Mouse (Mus musculus): ENCODE results near the gene St3gal3. TPM values are rescaled to one million over a fixed set of nuclear protein-coding genes. Genes with fewer than 3 reads are reported as not detected.

St3gal3 gene
- polyA plus RNA-seq, 1 experiment from 2014 or later, result 2.5 TPM

GRCm38 (mm10) chr4:118123030-118123704, 11.5 kb downstream of the St3gal3 start:
- peaks cover 17% of the 10 kb centered on the region for H3K4me1 ChIP-seq (ENCODE audit: control insufficient read depth, low read depth, low read length)
- WGBS (ENCODE audit: insufficient replicate concordance), result 61% methylated on average over 14 of the region's 14 CpGs
- no peaks in the 10 kb centered on the region for H3K36me3 ChIP-seq (ENCODE audit: control insufficient read depth, insufficient read depth)
- H3K4me3 ChIP-seq (ENCODE audit: low read depth, low read length), result no peak overlapping the region
- no peak overlapping the region for H3K9ac ChIP-seq (ENCODE audit: low read depth, low read length)
- H3K4me2 ChIP-seq (ENCODE audit: low read depth, low read length), result no peak overlapping the region
- ATAC-seq (ENCODE audit: low read depth), result peak; percentile 77
- H3K27ac ChIP-seq (ENCODE audit: low read length), result peak overlapping the region; percentile 77
- H3K9me3 ChIP-seq (replicated peaks; ENCODE audit: control insufficient read depth, low read length), result no peaks in the 10 kb centered on the region
- no peaks in the 10 kb centered on the region for H3K27me3 ChIP-seq (ENCODE audit: control insufficient read depth, insufficient read depth, low read depth, low read length)

GRCm38 (mm10) chr4:118122078-118122477, 12.6 kb downstream of the St3gal3 start:
- peak; percentile 81 for ATAC-seq (ENCODE audit: low read depth)

GRCm38 (mm10) chr4:118117565-118117964, 17.1 kb downstream of the St3gal3 start:
- H3K27me3 ChIP-seq (ENCODE audit: control insufficient read depth, insufficient read depth, low read depth, low read length), result no peaks in the 10 kb centered on the region
- 69% methylated on average over 10 of the region's 10 CpGs for WGBS (ENCODE audit: insufficient replicate concordance)
- no peak for ATAC-seq (ENCODE audit: low read depth)
- no peaks in the 10 kb centered on the region for H3K36me3 ChIP-seq (ENCODE audit: control insufficient read depth, insufficient read depth)
- peaks cover 6% of the 10 kb centered on the region for H3K4me1 ChIP-seq (ENCODE audit: control insufficient read depth, low read depth, low read length)
- no peak overlapping the region for H3K9ac ChIP-seq (ENCODE audit: low read depth, low read length)
- H3K27ac ChIP-seq (ENCODE audit: low read length), result no peak overlapping the region
- H3K9me3 ChIP-seq (replicated peaks; ENCODE audit: control insufficient read depth, low read length), result no peaks in the 10 kb centered on the region
- no peak overlapping the region for H3K4me3 ChIP-seq (ENCODE audit: low read depth, low read length)
- no peak overlapping the region for H3K4me2 ChIP-seq (ENCODE audit: low read depth, low read length)

More at GRCm38 (mm10) chr4:118122078-118122477, 12.6 kb downstream of the St3gal3 start:
- Histone ChIP-seq H3K27me3 (ENCODE audit: control insufficient read depth, insufficient read depth, low read depth, low read length) (no peaks in the 10 kb centered on the region), H3K27ac (ENCODE audit: low read length) (peak overlapping the region; percentile 77), H3K9me3 (replicated peaks; ENCODE audit: control insufficient read depth, low read length) (no peaks in the 10 kb centered on the region), H3K9ac (ENCODE audit: low read depth, low read length) (no peak overlapping the region), H3K4me1 (ENCODE audit: control insufficient read depth, low read depth, low read length) (peaks cover 15% of the 10 kb centered on the region), H3K4me2 (ENCODE audit: low read depth, low read length) (no peak overlapping the region), H3K36me3 (ENCODE audit: control insufficient read depth, insufficient read depth) (no peaks in the 10 kb centered on the region), H3K4me3 (ENCODE audit: low read depth, low read length) (no peak overlapping the region)
- WGBS (ENCODE audit: insufficient replicate concordance), result 65% methylated on average over 10 of the region's 10 CpGs

GRCm38 (mm10) chr4:118116098-118116497, 18.6 kb downstream of the St3gal3 start:
- 87% methylated on average over 11 of the region's 11 CpGs for WGBS (ENCODE audit: insufficient replicate concordance)
- 0 out of 2 replicates have a peak, but pooled peaks cover under 1% of the 10 kb centered on the region for H3K9me3 ChIP-seq (replicated peaks; ENCODE audit: control insufficient read depth, low read length)
- no peak for ATAC-seq (ENCODE audit: low read depth)
- H3K4me3 ChIP-seq (ENCODE audit: low read depth, low read length), result no peak overlapping the region
- no peaks in the 10 kb centered on the region for H3K27me3 ChIP-seq (ENCODE audit: control insufficient read depth, insufficient read depth, low read depth, low read length)
- H3K27ac ChIP-seq (ENCODE audit: low read length), result no peak overlapping the region
- H3K4me2 ChIP-seq (ENCODE audit: low read depth, low read length), result no peak overlapping the region
- peaks cover 4% of the 10 kb centered on the region; the same call in 1 of the 2 replicates for H3K4me1 ChIP-seq (ENCODE audit: control insufficient read depth, low read depth, low read length)
- no peaks in the 10 kb centered on the region for H3K36me3 ChIP-seq (ENCODE audit: control insufficient read depth, insufficient read depth)
- no peak overlapping the region for H3K9ac ChIP-seq (ENCODE audit: low read depth, low read length)

GRCm38 (mm10) chr4:118115132-118115531, 19.6 kb downstream of the St3gal3 start:
- 40% methylated on average over 7 of the region's 7 CpGs for WGBS (ENCODE audit: insufficient replicate concordance)
- ATAC-seq (ENCODE audit: low read depth), result peak; percentile 51; the same call in 1 of the 2 replicates
- no peak overlapping the region for H3K4me3 ChIP-seq (ENCODE audit: low read depth, low read length)
- H3K9ac ChIP-seq (ENCODE audit: low read depth, low read length), result no peak overlapping the region
- H3K4me1 ChIP-seq (ENCODE audit: control insufficient read depth, low read depth, low read length), result peaks cover 4% of the 10 kb centered on the region; the same call in 1 of the 2 replicates
- H3K9me3 ChIP-seq (replicated peaks; ENCODE audit: control insufficient read depth, low read length), result 0 out of 2 replicates have a peak, but pooled peaks cover 2% of the 10 kb centered on the region
- H3K4me2 ChIP-seq (ENCODE audit: low read depth, low read length), result no peak overlapping the region
- no peaks in the 10 kb centered on the region for H3K27me3 ChIP-seq (ENCODE audit: control insufficient read depth, insufficient read depth, low read depth, low read length)
- H3K36me3 ChIP-seq (ENCODE audit: control insufficient read depth, insufficient read depth), result no peaks in the 10 kb centered on the region
- no peak overlapping the region for H3K27ac ChIP-seq (ENCODE audit: low read length)

GRCm38 (mm10) chr4:118112601-118113000, 22.1 kb downstream of the St3gal3 start:
- Histone ChIP-seq H3K4me2 (ENCODE audit: low read depth, low read length) (no peak overlapping the region), H3K27ac (ENCODE audit: low read length) (no peak overlapping the region), H3K4me3 (ENCODE audit: low read depth, low read length) (no peak overlapping the region), H3K4me1 (ENCODE audit: control insufficient read depth, low read depth, low read length) (peaks cover 20% of the 10 kb centered on the region), H3K36me3 (ENCODE audit: control insufficient read depth, insufficient read depth) (no peaks in the 10 kb centered on the region), H3K27me3 (ENCODE audit: control insufficient read depth, insufficient read depth, low read depth, low read length) (no peaks in the 10 kb centered on the region), H3K9me3 (replicated peaks; ENCODE audit: control insufficient read depth, low read length) (0 out of 2 replicates have a peak, but pooled peaks cover 2% of the 10 kb centered on the region), H3K9ac (ENCODE audit: low read depth, low read length) (no peak overlapping the region)
- no peak for ATAC-seq (ENCODE audit: low read depth)
- WGBS (ENCODE audit: insufficient replicate concordance), result 74% methylated on average over 12 of the region's 12 CpGs

DNA sequence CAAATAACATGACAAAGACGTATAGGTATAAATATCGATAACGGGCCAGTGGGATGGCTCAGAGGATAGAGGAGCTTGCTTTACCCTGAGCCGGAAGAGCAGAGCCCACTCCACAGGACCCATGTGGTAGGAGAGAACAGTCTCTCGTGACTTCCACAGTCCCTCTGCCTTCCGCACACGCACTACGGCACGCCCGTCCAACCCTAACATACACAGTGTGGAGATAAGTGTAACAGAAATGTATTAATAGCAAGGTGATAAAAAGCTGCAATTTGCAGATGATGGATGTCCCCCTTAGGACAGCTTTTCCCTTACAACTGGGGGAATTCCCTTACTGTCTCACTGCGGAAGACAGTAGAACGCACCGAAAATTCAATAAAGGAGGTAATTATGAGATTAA, 25.1 kb downstream of the St3gal3 start:
- peak overlapping the region; percentile 27 for H3K9ac ChIP-seq (ENCODE audit: low read depth, low read length)
- 35% methylated on average over 13 of the region's 13 CpGs for WGBS (ENCODE audit: insufficient replicate concordance)

GRCm38 (mm10) chr4:118108779-118109178, 25.9 kb downstream of the St3gal3 start:
- Histone ChIP-seq H3K9me3 (replicated peaks; ENCODE audit: control insufficient read depth, low read length) (0 out of 2 replicates have a peak, but pooled peaks cover 2% of the 10 kb centered on the region), H3K4me1 (ENCODE audit: control insufficient read depth, low read depth, low read length) (peaks cover 23% of the 10 kb centered on the region), H3K4me3 (ENCODE audit: low read depth, low read length) (no peak overlapping the region), H3K9ac (ENCODE audit: low read depth, low read length) (peak overlapping the region; percentile 32), H3K27ac (ENCODE audit: low read length) (peak overlapping the region; percentile 50), H3K27me3 (ENCODE audit: control insufficient read depth, insufficient read depth, low read depth, low read length) (no peaks in the 10 kb centered on the region), H3K36me3 (ENCODE audit: control insufficient read depth, insufficient read depth) (no peaks in the 10 kb centered on the region), H3K4me2 (ENCODE audit: low read depth, low read length) (peak overlapping the region; percentile 46)
- whole genome bisulfite sequencing (ENCODE audit: insufficient replicate concordance), result 33% methylated on average over 7 of the region's 7 CpGs
- ATAC-seq (ENCODE audit: low read depth), result peak; percentile 44; the same call in 1 of the 2 replicates

More for the DNA sequence above, 25.1 kb downstream of the St3gal3 start:
- Histone ChIP-seq H3K4me3 (ENCODE audit: low read depth, low read length) (no peak overlapping the region), H3K9me3 (replicated peaks; ENCODE audit: control insufficient read depth, low read length) (0 out of 2 replicates have a peak, but pooled peaks cover 2% of the 10 kb centered on the region), H3K36me3 (ENCODE audit: control insufficient read depth, insufficient read depth) (no peaks in the 10 kb centered on the region), H3K27ac (ENCODE audit: low read length) (peak overlapping the region; percentile 50), H3K4me2 (ENCODE audit: low read depth, low read length) (peak overlapping the region; percentile 46), H3K27me3 (ENCODE audit: control insufficient read depth, insufficient read depth, low read depth, low read length) (no peaks in the 10 kb centered on the region), H3K4me1 (ENCODE audit: control insufficient read depth, low read depth, low read length) (peaks cover 23% of the 10 kb centered on the region)
- peak; percentile 78 for ATAC-seq (ENCODE audit: low read depth)
